Mouse (Mus musculus): Measurements from ENCODE around the gene Ppcdc. TPM values are rescaled to one million over a fixed set of nuclear protein-coding genes. Genes with fewer than 3 reads are reported as not detected.

The Ppcdc gene
- polyA plus RNA-seq, 1 experiment from 2014 or later: 11.3 TPM

DNA sequence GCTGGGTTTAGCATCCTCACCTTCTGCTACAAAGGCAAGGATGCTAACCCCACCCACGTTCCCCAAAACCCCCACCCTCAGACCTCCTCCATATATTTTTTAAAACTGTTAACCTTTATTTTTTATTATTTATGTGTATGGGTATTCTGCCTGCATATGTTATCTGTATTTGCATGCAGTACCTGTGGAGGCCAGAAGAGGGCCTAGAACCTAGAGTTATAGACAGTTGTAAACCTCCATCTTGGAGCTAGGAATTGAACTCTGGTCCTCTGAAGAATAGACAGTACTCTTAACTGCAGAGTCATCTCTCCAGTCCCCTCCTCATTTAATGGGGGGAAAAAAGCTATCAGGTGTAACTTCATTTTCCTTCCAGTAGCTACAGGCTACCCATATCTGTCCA lies 9.8 kb upstream of the Ppcdc start:
- Histone ChIP-seq H3K27ac (no peak overlapping the region), H3K4me2 (no peak overlapping the region), H3K36me3 (0 out of 2 replicates have a peak, but pooled peaks cover 3% of the 10 kb centered on the region), H3K27me3 (no peaks in the 10 kb centered on the region), H3K4me1 (replicated peaks) (no peaks in the 10 kb centered on the region), H3K4me3 (replicated peaks) (no peak overlapping the region), H3K9ac (no peak overlapping the region), H3K9me3 (replicated peaks) (no peaks in the 10 kb centered on the region)
- DNase-seq: no peak
- no peak for ATAC-seq (ENCODE audit: low read depth)
- 40% methylated on average over 1 of the region's 1 CpGs for WGBS (ENCODE audit: insufficient replicate concordance)

DNA sequence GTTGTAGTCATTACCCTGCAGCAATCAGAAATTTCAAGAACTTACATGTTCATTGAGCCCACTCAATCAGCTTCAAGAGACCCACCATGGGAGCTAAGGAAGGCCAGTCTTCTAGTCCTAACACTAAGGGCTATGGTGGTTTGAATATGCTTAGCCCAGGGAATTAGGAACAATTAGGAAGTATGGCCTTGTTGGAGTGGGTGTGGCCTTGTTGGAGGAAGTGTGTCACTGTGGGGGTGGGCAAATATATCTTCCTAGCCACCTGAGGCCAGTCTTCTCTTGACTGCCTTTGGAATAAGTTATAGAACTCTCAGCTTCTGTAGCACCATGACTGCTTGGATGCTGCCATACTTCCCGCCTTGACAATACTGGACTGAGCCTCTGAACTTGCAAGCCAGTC lies 696 bp upstream of the Ppcdc start:
- peaks cover 34% of the 10 kb centered on the region for H3K4me1 ChIP-seq (replicated peaks)
- ATAC-seq (ENCODE audit: low read depth) (no peak), DNase-seq (no peak)
- no peak overlapping the region for H3K4me3 ChIP-seq (replicated peaks)
- H3K27me3 ChIP-seq: no peaks in the 10 kb centered on the region
- 76% methylated on average over 1 of the region's 1 CpGs for WGBS (ENCODE audit: insufficient replicate concordance)
- H3K9me3 ChIP-seq (replicated peaks): no peaks in the 10 kb centered on the region
- H3K36me3 ChIP-seq: 0 out of 2 replicates have a peak, but pooled peaks cover 12% of the 10 kb centered on the region
- H3K9ac ChIP-seq: no peak overlapping the region
- peak overlapping the region; percentile 78 for H3K4me2 ChIP-seq
- no peak overlapping the region for H3K27ac ChIP-seq

DNA sequence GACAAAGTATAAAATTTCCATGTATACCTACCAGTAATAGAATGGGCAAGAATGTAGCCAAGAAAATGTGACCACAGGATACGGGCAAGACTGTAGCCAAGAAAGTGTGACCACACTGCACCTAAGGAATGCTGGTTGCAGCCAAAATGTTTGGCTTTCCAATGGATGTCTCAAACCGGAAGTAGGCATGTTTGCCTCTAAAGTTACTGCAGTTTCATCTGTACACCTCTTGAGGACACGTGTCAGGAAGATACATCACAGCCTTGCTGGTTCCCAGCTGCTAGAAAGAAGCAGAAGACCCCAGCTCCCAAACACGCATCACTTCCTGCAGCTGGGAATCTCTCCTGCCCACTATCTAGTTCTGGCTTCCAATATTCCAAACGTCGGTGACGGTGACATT lies 841 bp downstream of the Ppcdc start:
- no peak for ATAC-seq (ENCODE audit: low read depth)
- Histone ChIP-seq H3K27ac (peak overlapping the region; percentile 80; the same call in 1 of the 2 replicates), H3K36me3 (0 out of 2 replicates have a peak, but pooled peaks cover 7% of the 10 kb centered on the region), H3K9me3 (replicated peaks) (no peaks in the 10 kb centered on the region), H3K27me3 (no peaks in the 10 kb centered on the region), H3K4me1 (replicated peaks) (peaks cover 47% of the 10 kb centered on the region), H3K4me3 (replicated peaks) (peak overlapping the region; percentile 70), H3K9ac (peak overlapping the region; percentile 78), H3K4me2 (peak overlapping the region; percentile 78)
- 28% methylated on average over 7 of the region's 7 CpGs for WGBS (ENCODE audit: insufficient replicate concordance)
- DNase-seq: no peak

DNA sequence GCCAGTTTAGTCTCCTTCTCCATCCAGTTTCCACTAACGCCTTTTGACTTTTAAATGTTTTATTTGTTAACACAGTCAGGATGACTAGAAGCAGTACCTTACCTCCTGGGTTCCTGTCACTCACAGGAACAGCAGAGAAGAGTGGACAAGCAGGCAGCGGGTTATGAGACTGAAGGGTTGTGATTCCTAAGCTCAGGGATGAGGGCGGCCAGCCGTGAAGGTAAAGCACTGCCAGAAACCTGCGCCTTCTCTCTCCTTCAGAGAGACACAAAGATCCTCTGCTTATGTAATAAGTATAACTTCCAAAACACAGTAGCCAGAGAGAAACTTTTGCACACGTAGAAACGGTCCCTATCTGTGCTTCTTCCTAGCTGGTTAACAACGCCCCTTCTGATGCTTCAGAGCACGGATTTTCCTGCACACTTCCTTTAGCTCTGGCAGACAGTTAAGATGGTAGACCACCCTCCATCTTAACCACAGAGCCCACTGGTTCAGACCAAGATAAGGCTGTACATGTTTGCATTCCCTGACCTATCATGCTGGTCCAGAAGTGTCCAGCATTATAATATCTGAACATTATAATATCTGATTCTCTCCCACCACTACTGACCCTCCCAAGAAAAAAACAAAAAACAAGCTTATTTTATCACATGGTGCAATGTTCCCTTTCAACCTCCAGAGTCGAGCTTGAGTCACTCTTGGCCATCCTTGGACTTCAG lies 1.9 kb downstream of the Ppcdc start:
- H3K4me2 ChIP-seq: no peak overlapping the region
- H3K27ac ChIP-seq: no peak overlapping the region
- DNase-seq: no peak
- H3K4me3 ChIP-seq (replicated peaks): no peak overlapping the region
- H3K36me3 ChIP-seq: 0 out of 2 replicates have a peak, but pooled peaks cover 7% of the 10 kb centered on the region
- ATAC-seq (ENCODE audit: low read depth): no peak
- H3K27me3 ChIP-seq: no peaks in the 10 kb centered on the region
- no peaks in the 10 kb centered on the region for H3K9me3 ChIP-seq (replicated peaks)
- WGBS (ENCODE audit: insufficient replicate concordance): 48% methylated on average over 10 of the region's 10 CpGs
- H3K4me1 ChIP-seq (replicated peaks): peaks cover 57% of the 10 kb centered on the region
- H3K9ac ChIP-seq: no peak overlapping the region

DNA sequence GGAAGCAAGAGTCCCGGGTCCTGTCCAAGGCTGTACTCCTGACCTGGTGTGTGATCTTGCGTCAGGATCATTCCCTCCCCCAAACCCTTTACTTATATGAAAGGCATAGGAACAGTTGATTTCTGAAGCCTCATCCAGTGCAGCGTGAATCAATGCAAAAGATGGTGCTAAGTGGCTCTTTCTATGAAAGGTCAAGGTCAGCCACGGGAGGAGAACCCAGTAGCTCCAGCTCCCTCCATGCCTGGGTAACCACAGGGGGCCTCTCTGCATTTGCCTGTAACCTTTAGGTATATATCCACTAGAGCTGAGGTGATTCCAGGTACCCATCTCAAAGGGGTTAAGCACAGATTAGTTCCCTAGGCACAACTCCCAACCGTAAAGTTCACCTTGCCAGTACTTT lies 3.8 kb downstream of the Ppcdc start:
- H3K9ac ChIP-seq: no peak overlapping the region
- no peaks in the 10 kb centered on the region for H3K27me3 ChIP-seq
- no peaks in the 10 kb centered on the region for H3K9me3 ChIP-seq (replicated peaks)
- peaks cover 68% of the 10 kb centered on the region for H3K4me1 ChIP-seq (replicated peaks)
- ATAC-seq (ENCODE audit: low read depth): no peak
- no peak overlapping the region for H3K4me3 ChIP-seq (replicated peaks)
- 72% methylated on average over 5 of the region's 5 CpGs for WGBS (ENCODE audit: insufficient replicate concordance)
- DNase-seq: no peak
- no peak overlapping the region for H3K4me2 ChIP-seq
- no peak overlapping the region for H3K27ac ChIP-seq
- 0 out of 2 replicates have a peak, but pooled peaks cover 7% of the 10 kb centered on the region for H3K36me3 ChIP-seq

DNA sequence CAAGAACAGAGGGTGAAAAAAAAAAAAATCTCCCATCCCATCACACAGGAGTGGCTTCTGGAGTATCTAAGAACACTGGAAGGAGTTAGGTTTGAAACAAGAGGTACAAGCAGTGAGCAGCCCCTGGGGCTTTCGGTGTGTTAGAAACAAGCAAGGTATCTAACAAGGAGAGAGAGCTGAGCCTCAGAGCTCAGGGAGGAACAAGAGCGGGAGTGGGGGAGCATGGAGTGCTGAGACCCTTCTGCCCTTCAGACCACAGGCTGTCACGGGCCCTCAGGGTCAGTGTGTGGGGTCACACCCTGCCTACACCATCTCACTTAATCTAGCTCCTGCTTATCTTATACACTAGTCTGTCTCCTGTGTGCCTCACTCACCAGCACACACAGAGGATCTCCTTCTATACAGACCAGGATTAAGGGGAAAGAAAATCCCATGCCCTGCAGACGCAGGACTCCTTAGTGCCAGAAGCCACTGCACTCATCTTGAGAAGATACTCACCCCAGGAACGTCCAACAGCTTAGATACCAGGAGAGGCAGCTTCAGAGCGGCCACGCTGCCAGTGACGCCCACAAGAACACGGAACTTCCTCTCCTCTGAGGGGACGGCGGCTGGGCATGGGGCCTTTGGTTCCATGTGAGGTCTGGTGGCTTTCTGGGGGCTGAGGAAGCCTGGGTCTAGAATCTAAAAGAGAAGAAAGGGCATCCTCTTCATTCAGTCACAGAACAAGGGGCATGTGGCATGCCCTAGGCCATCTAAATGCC lies 5.3 kb downstream of the Ppcdc start:
- H3K27me3 ChIP-seq: no peaks in the 10 kb centered on the region
- peaks cover 64% of the 10 kb centered on the region for H3K4me1 ChIP-seq (replicated peaks)
- H3K4me3 ChIP-seq (replicated peaks): no peak overlapping the region
- no peak overlapping the region for H3K4me2 ChIP-seq
- 0 out of 2 replicates have a peak, but pooled peaks cover 7% of the 10 kb centered on the region for H3K36me3 ChIP-seq
- no peaks in the 10 kb centered on the region for H3K9me3 ChIP-seq (replicated peaks)
- no peak for DNase-seq
- no peak overlapping the region for H3K9ac ChIP-seq
- H3K27ac ChIP-seq: no peak overlapping the region
- 47% methylated on average over 11 of the region's 11 CpGs for WGBS (ENCODE audit: insufficient replicate concordance)
- ATAC-seq (ENCODE audit: low read depth): no peak

DNA sequence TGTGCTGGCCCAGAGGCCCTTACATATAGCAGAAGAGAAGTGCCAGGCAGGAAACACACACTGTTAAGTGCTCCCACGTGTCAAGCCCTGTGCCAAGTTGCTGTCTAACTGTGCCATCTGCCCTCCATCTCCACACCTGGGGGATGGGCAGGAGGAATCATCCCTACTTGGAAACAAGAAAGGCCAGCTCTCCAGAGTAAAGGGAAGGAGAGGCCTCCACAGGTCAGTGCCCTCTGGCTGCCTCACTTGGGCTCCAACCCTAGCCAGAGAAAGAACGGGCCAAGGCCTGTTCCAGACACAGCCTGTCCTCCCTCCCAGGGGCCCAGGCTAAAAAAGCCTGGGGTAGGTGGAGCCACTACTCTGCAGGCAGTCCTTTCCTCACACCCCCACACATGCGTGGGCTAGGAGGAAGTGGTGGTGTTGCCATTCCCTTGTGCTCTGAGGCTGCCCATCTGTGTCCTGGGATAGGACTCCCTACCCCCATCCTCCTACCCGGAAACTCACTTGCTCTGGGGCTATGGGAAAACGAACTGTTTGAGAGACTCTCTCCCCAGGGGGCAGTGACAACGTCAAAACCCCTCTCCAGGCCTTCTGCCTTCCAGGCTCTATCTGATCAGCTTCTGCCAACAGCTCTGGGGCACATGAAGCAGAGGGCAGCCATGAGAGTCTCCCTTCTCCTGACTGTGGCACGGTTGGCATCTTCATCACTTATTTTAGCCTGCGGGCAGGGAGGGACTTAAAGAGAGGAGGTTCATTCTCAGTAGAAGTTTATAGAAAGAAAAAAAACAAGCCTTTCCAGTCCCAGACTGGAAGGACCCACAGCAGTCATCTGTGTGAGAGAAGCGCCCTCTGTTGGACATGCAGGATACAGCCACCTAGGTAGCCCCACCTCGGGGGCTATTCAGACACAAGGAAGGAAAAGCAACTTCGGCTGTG lies 6.6 kb downstream of the Ppcdc start:
- Histone ChIP-seq H3K36me3 (0 out of 2 replicates have a peak, but pooled peaks cover 7% of the 10 kb centered on the region), H3K4me3 (replicated peaks) (no peak overlapping the region), H3K27ac (peak overlapping the region; percentile 35), H3K9ac (0 out of 2 replicates have a peak overlapping the region, but pooled peaks have one; percentile 2), H3K9me3 (replicated peaks) (no peaks in the 10 kb centered on the region), H3K4me1 (replicated peaks) (peaks cover 52% of the 10 kb centered on the region), H3K27me3 (no peaks in the 10 kb centered on the region), H3K4me2 (no peak overlapping the region)
- WGBS (ENCODE audit: insufficient replicate concordance): 15% methylated on average over 11 of the region's 11 CpGs
- ATAC-seq (ENCODE audit: low read depth): peak; percentile 40
- peak; percentile 48 for DNase-seq

DNA sequence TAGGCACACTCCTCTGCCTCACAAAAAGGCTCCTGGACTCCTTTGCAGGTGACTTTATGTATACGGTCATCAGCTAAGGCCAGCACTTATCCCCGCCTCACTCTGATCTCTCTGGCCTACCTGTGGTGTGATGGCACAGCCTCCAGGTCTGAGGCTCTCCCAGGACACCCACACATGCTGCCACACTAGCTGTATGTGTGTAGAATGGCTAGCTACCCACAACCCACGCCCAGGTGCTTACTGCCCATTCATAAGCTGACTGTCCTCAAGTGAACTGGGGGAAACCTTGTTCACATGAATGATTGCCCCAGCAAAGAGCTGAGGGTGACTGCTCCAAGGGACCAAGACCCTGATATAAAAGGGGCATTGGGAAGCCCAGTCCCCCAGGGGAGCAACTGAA lies 7.4 kb downstream of the Ppcdc start:
- H3K9ac ChIP-seq: no peak overlapping the region
- no peak overlapping the region; the same call in 1 of the 2 replicates for H3K27ac ChIP-seq
- no peaks in the 10 kb centered on the region for H3K27me3 ChIP-seq

DNA sequence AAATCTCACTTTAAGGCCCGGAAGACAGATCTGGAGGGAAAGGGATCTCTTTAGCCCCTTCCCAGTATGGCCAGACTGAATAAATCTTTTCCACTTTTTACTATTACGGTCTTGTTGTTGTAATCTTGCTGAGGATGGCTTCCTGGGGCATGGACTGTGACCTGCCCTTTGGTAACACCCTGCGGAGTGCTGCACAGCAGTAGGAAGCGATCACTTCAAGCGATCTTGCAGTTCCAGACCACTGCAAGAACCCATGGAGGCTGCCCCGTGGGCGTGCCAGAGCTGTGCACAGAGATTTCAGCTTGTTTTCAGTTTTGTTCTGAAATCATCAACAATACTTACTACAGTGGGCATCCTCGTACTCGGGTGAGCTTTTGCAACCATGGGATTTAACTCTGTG lies 8.7 kb downstream of the Ppcdc start:
- no peak overlapping the region for H3K9ac ChIP-seq
- DNase-seq (no peak), ATAC-seq (ENCODE audit: low read depth) (no peak)
- H3K36me3 ChIP-seq: no peaks in the 10 kb centered on the region
- no peak overlapping the region for H3K4me3 ChIP-seq (replicated peaks)
- H3K9me3 ChIP-seq (replicated peaks): no peaks in the 10 kb centered on the region
- H3K27me3 ChIP-seq: no peaks in the 10 kb centered on the region
- 57% methylated on average over 9 of the region's 9 CpGs for WGBS (ENCODE audit: insufficient replicate concordance)
- H3K4me1 ChIP-seq (replicated peaks): peaks cover 42% of the 10 kb centered on the region
- no peak overlapping the region for H3K4me2 ChIP-seq
- H3K27ac ChIP-seq: no peak overlapping the region

More for the DNA sequence above, 7.4 kb downstream of the Ppcdc start:
- ATAC-seq (ENCODE audit: low read depth) (no peak), DNase-seq (no peak)
- H3K4me3 ChIP-seq (replicated peaks): no peak overlapping the region
- H3K4me1 ChIP-seq (replicated peaks): peaks cover 48% of the 10 kb centered on the region
- H3K9me3 ChIP-seq (replicated peaks): no peaks in the 10 kb centered on the region
- H3K4me2 ChIP-seq: no peak overlapping the region
- H3K36me3 ChIP-seq: 0 out of 2 replicates have a peak, but pooled peaks cover 7% of the 10 kb centered on the region
- 85% methylated on average over 3 of the region's 3 CpGs for WGBS (ENCODE audit: insufficient replicate concordance)

DNA sequence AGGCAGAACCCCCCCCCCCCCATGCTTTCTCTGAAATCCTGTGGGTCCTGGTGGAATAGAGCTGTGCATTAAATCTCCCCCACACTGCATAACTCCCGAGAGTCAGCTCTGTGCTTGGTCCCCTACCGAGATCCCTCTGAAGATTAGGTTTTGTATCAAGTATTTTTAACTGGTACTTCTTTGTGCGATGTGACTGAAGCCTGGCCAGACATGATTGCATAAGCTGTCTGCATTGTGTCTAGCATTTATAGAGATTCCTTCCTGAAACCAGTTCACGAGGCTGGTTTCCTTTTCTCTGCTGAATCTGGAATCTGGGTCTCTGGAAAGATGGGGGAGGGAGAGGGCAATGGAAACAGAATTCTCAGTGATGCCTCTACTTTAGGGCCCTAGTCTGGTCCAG lies 11.5 kb downstream of the Ppcdc start:
- H3K4me1 ChIP-seq (replicated peaks): peaks cover 30% of the 10 kb centered on the region
- H3K27me3 ChIP-seq: no peaks in the 10 kb centered on the region
- ATAC-seq (ENCODE audit: low read depth) (no peak), DNase-seq (no peak)
- no peak overlapping the region for H3K4me2 ChIP-seq
- no peak overlapping the region for H3K4me3 ChIP-seq (replicated peaks)
- H3K9me3 ChIP-seq (replicated peaks): no peaks in the 10 kb centered on the region
- H3K36me3 ChIP-seq: no peaks in the 10 kb centered on the region
- no peak overlapping the region for H3K9ac ChIP-seq
- H3K27ac ChIP-seq: no peak overlapping the region
- WGBS (ENCODE audit: insufficient replicate concordance): 38% methylated on average over 4 of the region's 4 CpGs

DNA sequence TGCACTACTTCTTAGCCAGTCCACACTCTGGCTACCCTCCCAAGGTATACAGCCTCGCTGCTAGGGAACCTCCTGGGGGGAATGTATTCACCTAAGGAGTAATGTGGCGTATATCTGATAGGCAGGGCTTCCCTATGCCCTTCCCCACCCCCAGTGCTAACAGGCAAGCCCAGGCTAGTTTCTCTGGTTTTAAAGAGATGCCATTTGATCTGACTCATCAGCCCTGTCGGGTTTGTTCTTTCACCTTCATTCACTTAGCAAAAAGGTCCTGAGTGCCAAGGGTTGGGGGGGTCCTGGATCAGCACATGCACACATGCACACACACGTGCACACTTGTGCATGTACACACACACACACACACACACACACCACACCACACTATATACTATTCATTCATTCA lies 12.0 kb downstream of the Ppcdc start:
- peaks cover 26% of the 10 kb centered on the region for H3K4me1 ChIP-seq (replicated peaks)
- no peak overlapping the region for H3K4me3 ChIP-seq (replicated peaks)
- no peak overlapping the region for H3K9ac ChIP-seq
- 63% methylated on average over 4 of the region's 4 CpGs for WGBS (ENCODE audit: insufficient replicate concordance)
- no peaks in the 10 kb centered on the region for H3K27me3 ChIP-seq
- no peaks in the 10 kb centered on the region for H3K9me3 ChIP-seq (replicated peaks)
- no peak overlapping the region for H3K27ac ChIP-seq
- H3K4me2 ChIP-seq: no peak overlapping the region
- no peak for ATAC-seq (ENCODE audit: low read depth)
- no peak for DNase-seq
- H3K36me3 ChIP-seq: no peaks in the 10 kb centered on the region
